Mouse (Mus musculus) ES-CJ7 (cell line): ENCODE results near the gene Rimkla.
A peak's percentile ranks its signal among the peaks of the same experiment; 100 is the strongest.
"Not testable (repeated sequence)": the region's sequence is repeated elsewhere in the genome, so short reads cannot be mapped to it uniquely, and the experiment has no call there.

Source experiments
- DNase-seq: peaks from one replicate; pipeline ENCODE4 v3.0.0; 2011; ENCODE audit warnings: low read depth, low spot score

Gene Rimkla

GRCm38 (mm10) chr4:119492291-119492932 lies at the start of gene Rimkla:
Rimkla (minus strand) TSS chr4:119492628.
- peak; percentile 51 for DNase-seq

DNA sequence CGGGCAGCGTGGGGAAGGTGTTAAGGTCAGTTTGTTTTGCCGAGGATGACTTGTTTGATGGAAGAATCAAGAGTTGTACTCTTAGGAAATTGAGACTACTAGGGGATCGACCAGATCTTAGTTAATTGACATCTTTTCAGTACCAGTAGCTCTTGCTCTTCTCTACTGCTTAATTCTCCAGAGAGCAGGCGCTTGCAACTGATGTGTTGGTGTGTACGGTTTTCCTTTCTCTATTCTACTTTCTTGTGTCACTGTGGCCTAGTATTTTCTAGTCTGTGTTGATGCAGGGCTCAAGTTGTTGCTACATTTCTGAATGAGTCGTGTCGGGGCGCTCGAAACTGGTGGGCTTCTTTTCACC lies 48.1 kb upstream of the Rimkla start:
- DNase-seq = no peak

- peak; percentile 63 for DNase-seq
Measured at GRCm38 (mm10) chr4:119539836-119540532, 47.6 kb upstream of the Rimkla start.

- DNase-seq = peak; percentile 95
Measured at GRCm38 (mm10) chr4:119539031-119539824, 46.8 kb upstream of the Rimkla start, which contains the start of gene Frg2f1. Frg2f1 (minus strand) TSS chr4:119539529.

- DNase-seq = no peak
Measured at GRCm38 (mm10) chr4:119537436-119537835, 45.0 kb upstream of the Rimkla start.

GRCm38 (mm10) chr4:119536615-119537014 lies 44.2 kb upstream of the Rimkla start, which contains the start of gene Foxj3:
Foxj3 (plus strand) TSS chr4:119537004.
- DNase-seq = not testable (repeated sequence)

- no peak for DNase-seq
Measured at GRCm38 (mm10) chr4:119535103-119535502, 42.7 kb upstream of the Rimkla start.

DNA sequence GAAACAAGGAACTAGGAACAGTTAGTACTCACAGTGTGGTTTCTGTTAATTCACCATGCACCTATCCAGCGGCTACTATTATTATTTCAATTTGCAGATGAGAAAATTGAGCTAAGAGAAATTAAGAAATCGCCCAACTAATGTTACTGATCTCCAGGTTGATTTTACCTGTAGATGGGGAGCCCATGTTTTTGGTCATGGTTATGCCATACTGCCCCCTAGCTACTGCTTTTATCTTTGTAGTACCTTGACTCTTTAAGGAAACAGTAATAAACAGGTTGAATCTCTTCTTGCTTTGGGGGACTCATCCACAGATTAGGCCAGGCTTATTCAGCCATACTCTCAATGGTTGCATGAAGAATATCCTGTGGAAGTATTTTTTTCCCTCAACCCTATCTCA lies 39.4 kb upstream of the Rimkla start:
- peak; percentile 52 for DNase-seq

- no peak for DNase-seq
Measured at GRCm38 (mm10) chr4:119526329-119526845, 34.0 kb upstream of the Rimkla start.

GRCm38 (mm10) chr4:119524466-119524865 lies 32.0 kb upstream of the Rimkla start:
- DNase-seq = no peak

DNA sequence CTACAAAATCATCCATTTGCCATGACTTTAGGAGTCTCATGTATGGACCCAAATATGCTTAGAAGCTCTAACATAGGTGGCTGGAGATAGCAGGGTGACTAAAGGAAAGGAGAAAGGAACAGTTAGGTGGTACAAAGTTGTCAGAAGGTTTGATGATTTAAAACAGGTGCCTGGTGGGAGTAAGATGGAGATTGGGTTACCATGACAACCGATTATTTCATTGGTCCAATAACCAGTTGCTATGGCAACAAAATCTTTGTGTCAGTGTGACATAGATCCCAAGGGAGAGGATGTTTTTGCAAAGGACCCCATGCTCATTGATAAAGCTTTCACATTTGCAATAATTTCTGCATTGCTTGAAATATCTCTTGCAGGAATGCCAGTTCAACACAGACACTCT lies 31.6 kb upstream of the Rimkla start:
- DNase-seq = no peak

DNA sequence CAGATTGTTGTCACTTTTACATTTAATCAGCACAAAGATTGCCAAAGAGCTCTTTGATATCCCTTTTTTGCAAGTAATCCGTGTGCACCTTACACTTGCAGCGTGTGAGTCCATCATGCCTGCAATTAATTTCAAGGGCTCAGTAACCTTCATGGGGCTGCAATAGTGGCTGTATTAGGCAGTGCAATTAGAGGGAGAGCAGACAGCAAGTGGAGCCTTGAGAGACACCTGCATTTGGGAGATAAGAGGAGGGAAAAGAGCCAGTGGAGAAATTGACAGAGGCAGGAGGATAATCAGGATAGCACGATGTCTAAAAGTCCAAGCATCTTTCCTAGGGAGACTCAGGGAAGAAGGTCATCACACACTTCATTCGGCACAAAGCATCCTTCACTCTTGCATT lies 31.1 kb upstream of the Rimkla start:
- DNase-seq = no peak

- DNase-seq = no peak
Measured at GRCm38 (mm10) chr4:119512731-119513141, 20.3 kb upstream of the Rimkla start.

- peak; percentile 48 for DNase-seq
Measured at GRCm38 (mm10) chr4:119511591-119511990, 19.2 kb upstream of the Rimkla start.

DNA sequence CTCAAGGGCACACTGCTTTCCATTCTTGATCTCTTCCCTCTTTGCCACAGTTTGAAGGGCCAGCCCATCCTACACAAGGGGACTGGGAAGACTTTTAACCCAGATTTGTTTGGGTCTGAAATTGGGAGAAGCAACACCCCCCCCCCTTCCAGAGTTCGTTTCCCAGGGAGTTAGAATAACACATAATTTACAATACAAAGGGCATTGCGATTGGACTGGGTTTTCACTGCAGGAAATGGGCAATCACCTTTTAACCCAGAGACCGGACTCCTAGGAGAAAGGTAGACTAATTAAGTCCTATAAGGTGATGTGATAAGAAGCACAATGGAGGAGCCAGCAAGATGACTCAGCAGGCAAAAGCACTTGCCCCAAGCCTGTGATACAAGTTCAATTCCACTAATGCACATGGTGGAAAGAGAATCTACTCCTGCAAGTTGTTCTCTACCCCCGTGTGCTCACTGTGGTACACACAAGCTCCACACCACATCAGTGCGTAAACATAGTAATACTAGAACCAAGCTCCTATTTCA lies 6.0 kb upstream of the Rimkla start:
- peak; percentile 92 for DNase-seq

DNA sequence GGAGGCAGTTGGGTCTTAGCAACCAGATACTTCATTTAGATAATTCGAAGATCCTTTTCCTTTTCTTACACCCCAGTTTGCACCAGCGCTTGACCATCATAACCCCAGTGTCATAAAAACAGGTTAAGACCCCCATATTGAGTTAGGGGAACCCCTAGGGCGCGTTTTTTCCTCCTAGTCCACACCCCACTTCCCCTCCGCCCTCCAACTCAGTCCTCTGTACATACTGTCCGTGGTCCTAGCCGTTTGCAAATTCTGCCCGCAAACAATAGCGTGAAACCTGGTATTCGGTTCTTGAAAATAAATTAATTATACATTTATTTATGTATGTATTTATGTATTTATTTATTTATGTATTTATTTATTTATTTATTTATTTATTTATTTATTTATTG lies 502 bp upstream of the Rimkla start:
- no peak for DNase-seq

DNA sequence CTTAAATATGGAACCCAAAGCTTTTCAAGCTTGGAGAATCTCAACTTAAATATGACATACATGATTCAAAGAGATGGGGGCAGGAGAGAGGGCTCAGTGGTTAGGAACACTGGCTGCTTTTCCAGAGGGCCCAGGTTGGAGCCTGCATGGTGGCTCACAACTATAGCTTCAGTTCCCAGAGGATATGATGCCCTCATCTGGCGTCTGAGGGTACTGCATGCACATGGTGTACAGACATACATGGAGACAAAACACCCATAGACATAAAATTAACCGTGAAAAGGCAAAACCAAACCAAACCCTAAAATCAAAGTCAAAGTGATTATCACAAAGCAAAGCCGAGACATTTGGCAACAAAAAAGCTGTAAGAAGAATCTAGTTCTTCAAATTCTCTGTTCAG lies 1.6 kb downstream of the Rimkla start:
- DNase-seq = peak; percentile 84

DNA sequence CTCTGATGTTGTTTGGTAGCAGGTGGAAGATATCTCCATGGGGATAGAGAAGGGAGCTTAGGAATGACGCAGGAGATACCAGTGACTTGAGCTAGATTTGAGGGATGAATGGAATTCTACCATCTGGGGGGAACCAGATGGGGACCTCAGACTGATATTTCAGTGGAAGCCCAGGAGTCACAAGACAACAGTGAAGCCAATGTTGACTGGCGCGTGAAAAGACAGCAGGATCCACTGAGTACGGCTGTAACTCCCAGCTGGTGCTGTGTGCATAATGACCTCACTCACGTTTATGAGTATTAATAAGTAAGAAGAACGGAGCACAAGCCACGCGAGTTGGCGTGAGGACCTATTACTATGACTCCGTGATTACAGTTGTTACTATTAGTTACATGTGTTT lies 2.8 kb downstream of the Rimkla start:
- DNase-seq = no peak

DNA sequence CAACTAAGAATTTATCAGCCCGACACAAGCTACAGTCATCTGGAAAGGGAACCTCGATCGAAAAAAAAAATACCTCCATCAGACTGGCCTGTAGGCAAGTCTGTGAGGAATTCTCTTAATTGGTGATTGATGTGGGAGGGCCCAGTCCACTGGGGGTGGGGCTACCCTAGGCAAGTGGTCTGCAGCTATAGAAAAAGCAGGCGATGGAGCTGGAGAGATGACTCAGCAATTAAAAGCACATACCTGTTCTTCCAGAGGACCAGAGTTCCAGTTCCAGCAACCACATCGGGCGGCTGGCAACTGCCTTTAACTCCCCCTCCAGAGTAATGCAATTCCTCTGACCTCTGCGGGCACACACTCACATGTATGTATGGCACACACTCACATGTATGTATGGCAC lies 7.5 kb downstream of the Rimkla start:
- DNase-seq = peak; percentile 56

- peak; percentile 65 for DNase-seq
Measured at GRCm38 (mm10) chr4:119483051-119483450, 9.4 kb downstream of the Rimkla start.

GRCm38 (mm10) chr4:119473150-119473549 lies 19.3 kb downstream of the Rimkla start:
- DNase-seq = no peak

DNA sequence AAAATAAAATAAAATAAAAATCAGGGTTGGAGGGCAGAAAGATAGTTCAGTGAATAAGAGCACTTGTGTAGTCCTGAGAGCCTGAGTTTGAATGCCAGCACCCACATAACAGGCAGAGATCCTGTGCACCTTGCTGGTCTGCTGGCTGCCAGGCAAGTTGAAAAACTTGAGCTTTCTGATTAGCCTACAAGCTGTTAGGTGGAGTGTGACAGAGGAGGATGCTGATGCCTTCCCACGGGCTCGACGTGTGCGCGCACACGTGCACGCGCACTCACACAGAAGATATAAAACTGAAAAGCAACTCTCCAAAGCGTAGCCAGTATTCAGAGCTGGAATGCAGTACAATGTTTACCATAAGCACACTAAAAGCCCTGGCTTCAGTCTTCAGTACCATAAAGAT lies 19.9 kb downstream of the Rimkla start:
- DNase-seq = no peak
